In the genomic region with DNA sequence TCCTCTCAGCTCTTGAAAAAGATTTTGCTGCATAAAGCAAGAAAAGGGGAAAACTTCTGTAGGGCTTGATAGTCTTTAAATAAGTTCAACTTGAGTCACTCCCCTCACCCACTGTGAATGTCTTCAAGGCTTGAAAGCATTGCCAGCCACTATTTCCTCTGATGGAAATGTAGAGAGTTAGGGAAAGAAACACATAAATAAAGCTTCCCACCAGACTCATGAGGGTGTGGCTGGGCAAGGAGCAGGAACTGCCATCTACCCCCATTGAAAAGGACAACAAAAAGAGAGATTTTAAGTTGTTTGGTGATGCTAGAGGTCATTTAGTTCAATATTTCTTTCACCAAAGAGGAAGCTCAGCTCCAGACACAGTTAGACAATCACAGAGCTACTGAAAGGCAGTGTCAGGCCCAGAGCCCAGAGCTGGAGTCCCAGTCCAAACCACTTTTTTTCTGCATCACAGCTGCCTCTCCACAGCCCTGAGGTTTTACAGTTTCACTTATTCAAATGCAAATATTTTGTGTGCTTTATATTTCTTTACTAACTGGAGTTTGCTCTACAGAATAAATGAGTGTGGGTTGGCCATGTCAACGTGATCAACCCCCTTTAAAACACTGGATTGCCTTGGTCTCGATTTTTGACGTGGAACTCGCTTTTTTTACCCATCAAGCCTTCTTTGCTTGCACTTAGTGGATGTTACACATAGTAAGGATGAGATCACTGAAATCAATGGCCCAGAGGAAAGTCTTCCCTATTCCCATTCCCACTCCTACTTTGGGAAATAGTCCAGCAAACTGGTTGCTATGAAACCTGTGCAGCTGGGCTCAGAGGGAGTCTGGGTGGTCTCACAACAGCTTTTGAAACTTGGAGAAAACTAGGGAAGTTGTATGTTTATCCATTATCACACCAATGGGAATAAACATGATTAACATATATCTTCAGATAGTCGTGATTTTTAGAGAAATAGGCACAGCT, we compare ENCODE assay signal across 20 mouse cellular contexts. TPM values are rescaled to one million over a fixed set of nuclear protein-coding genes. Genes with fewer than 3 reads are reported as not detected.
A peak's percentile ranks its signal among the peaks of the same experiment; 100 is the strongest.
DNase-seq lines count a peak whose midpoint lies in the region; ATAC-seq and TF ChIP-seq lines count a peak whose summit lies in the region.
"Had no signal": no experiment of that assay in that cellular context is flagged by ENCODE, and none has a peak within 500 bp of the region (broad histone marks: within the 10 kb centered on the region; RNA-seq: fewer than 3 reads in every experiment).

No protein-coding gene starts in this region.

- no peak overlapping the region for H3K4me2 ChIP-seq in embryonic facial prominence, embryonic 14.5 days (ENCODE audit: low read depth, low read length)
- H3K4me2 ChIP-seq in hindbrain, embryonic 16.5 days (ENCODE audit: low read length): no peak overlapping the region
- H3K4me2 ChIP-seq in hindbrain, embryonic 13.5 days: no peak overlapping the region
- H3K4me2 ChIP-seq in stomach, embryonic 15.5 days: no peak overlapping the region
- H3K4me2 ChIP-seq in stomach, postnatal 0 days (replicated peaks; ENCODE audit: low read depth): no peak overlapping the region
- H3K4me2 ChIP-seq: embryonic facial prominence, embryonic 13.5 days; heart, embryonic 11.5 days; liver, embryonic 15.5 days had no signal

- H3K27me3 ChIP-seq in embryonic facial prominence, embryonic 14.5 days (replicated peaks; ENCODE audit: control insufficient read depth, insufficient read depth, low read length): no peaks in the 10 kb centered on the region
- no peaks in the 10 kb centered on the region for H3K27me3 ChIP-seq in embryonic facial prominence, embryonic 10.5 days (replicated peaks; ENCODE audit: low read depth, poor library complexity, severe bottlenecking)
- H3K27me3 ChIP-seq in hindbrain, embryonic 16.5 days (replicated peaks; ENCODE audit: control insufficient read depth, insufficient read depth, low read length): no peaks in the 10 kb centered on the region
- no peaks in the 10 kb centered on the region for H3K27me3 ChIP-seq in hindbrain, embryonic 13.5 days
- no peaks in the 10 kb centered on the region for H3K27me3 ChIP-seq in stomach, embryonic 15.5 days (replicated peaks)
- no peaks in the 10 kb centered on the region for H3K27me3 ChIP-seq in stomach, postnatal 0 days (ENCODE audit: control insufficient read depth, insufficient read depth, low read length)
- H3K27me3 ChIP-seq: embryonic facial prominence, embryonic 13.5 days; liver, embryonic 15.5 days had no signal

- H3K4me1 ChIP-seq in embryonic facial prominence, embryonic 14.5 days (ENCODE audit: control insufficient read depth, insufficient read depth, low read length): no peaks in the 10 kb centered on the region
- H3K4me1 ChIP-seq in embryonic facial prominence, embryonic 10.5 days: no peaks in the 10 kb centered on the region
- H3K4me1 ChIP-seq in hindbrain, embryonic 16.5 days (ENCODE audit: control insufficient read depth, insufficient read depth, low read depth, low read length): no peaks in the 10 kb centered on the region
- no peaks in the 10 kb centered on the region for H3K4me1 ChIP-seq in hindbrain, embryonic 13.5 days (replicated peaks)
- no peaks in the 10 kb centered on the region for H3K4me1 ChIP-seq in stomach, embryonic 15.5 days
- H3K4me1 ChIP-seq in stomach, postnatal 0 days (replicated peaks; ENCODE audit: control insufficient read depth, insufficient read depth): no peaks in the 10 kb centered on the region
- H3K4me1 ChIP-seq: embryonic facial prominence, embryonic 13.5 days; liver, embryonic 15.5 days had no signal

- no peak for TF ChIP-seq EP300 in stomach, postnatal 0 days (optimal IDR thresholded peaks at IDR 0.05)

- DNase-seq in embryonic facial prominence, embryonic 14.5 days (ENCODE audit: low spot score): peak; percentile 7
- no peak for DNase-seq in embryonic facial prominence, embryonic 10.5 days (ENCODE audit: low spot score)
- DNase-seq in stomach, postnatal 0 days (ENCODE audit: low spot score): no peak
- no peak for DNase-seq in layer of hippocampus, adult 9-11 months
- DNase-seq in embryo, embryonic 11 days: no peak
- DNase-seq: cerebellum, adult 9-10 months; heart, postnatal 10 days; kidney, adult 8-10 months; kidney, postnatal 14 days; lung, postnatal 10 days; midbrain, embryonic 14.5 days; right cerebral cortex, adult 18-20 months; thymus, postnatal 36 days had no signal

- ATAC-seq in embryonic facial prominence, embryonic 14.5 days (ENCODE audit: low read depth): no peak
- peak; percentile 88 for ATAC-seq in hindbrain, embryonic 16.5 days
- no peak for ATAC-seq in hindbrain, embryonic 13.5 days (ENCODE audit: low FRiP score)
- no peak for ATAC-seq in stomach, embryonic 15.5 days (ENCODE audit: insufficient read depth, low FRiP score, low read depth)
- ATAC-seq in stomach, postnatal 0 days (ENCODE audit: low FRiP score, low TSS enrichment): no peak

- WGBS in embryonic facial prominence, embryonic 14.5 days: 74% methylated on average over 5 of the region's 5 CpGs
- 81% methylated on average over 5 of the region's 5 CpGs for WGBS in embryonic facial prominence, embryonic 10.5 days
- 61% methylated on average over 5 of the region's 5 CpGs for WGBS in hindbrain, embryonic 16.5 days
- 69% methylated on average over 5 of the region's 5 CpGs for WGBS in hindbrain, embryonic 13.5 days
- WGBS in stomach, embryonic 15.5 days: 65% methylated on average over 5 of the region's 5 CpGs
- WGBS in stomach, postnatal 0 days: 61% methylated on average over 5 of the region's 5 CpGs

- no peak overlapping the region for H3K27ac ChIP-seq in embryonic facial prominence, embryonic 14.5 days (replicated peaks; ENCODE audit: low read depth, low read length)
- no peak overlapping the region for H3K27ac ChIP-seq in embryonic facial prominence, embryonic 10.5 days (replicated peaks)
- H3K27ac ChIP-seq in hindbrain, embryonic 16.5 days (ENCODE audit: low read depth, low read length): peak overlapping the region; percentile 34; the same call in 1 of the 2 replicates
- H3K27ac ChIP-seq in hindbrain, embryonic 13.5 days: no peak overlapping the region
- peak overlapping the region; percentile 31; the same call in 1 of the 2 replicates for H3K27ac ChIP-seq in stomach, embryonic 15.5 days
- no peak overlapping the region for H3K27ac ChIP-seq in stomach, postnatal 0 days (replicated peaks)
- H3K27ac ChIP-seq: embryonic facial prominence, embryonic 13.5 days; layer of hippocampus, adult 2 months; liver, embryonic 15.5 days had no signal

- H3K9ac ChIP-seq in embryonic facial prominence, embryonic 14.5 days (ENCODE audit: low read depth, low read length): no peak overlapping the region
- no peak overlapping the region for H3K9ac ChIP-seq in hindbrain, embryonic 16.5 days (ENCODE audit: low read depth, low read length)
- H3K9ac ChIP-seq in hindbrain, embryonic 13.5 days: no peak overlapping the region
- no peak overlapping the region for H3K9ac ChIP-seq in stomach, embryonic 15.5 days
- H3K9ac ChIP-seq in stomach, postnatal 0 days (ENCODE audit: low read length): no peak overlapping the region
- H3K9ac ChIP-seq: embryonic facial prominence, embryonic 13.5 days; liver, embryonic 15.5 days had no signal

- no peaks in the 10 kb centered on the region for H3K9me3 ChIP-seq in embryonic facial prominence, embryonic 14.5 days (ENCODE audit: control insufficient read depth, low read length)
- H3K9me3 ChIP-seq in embryonic facial prominence, embryonic 10.5 days: no peaks in the 10 kb centered on the region
- H3K9me3 ChIP-seq in hindbrain, embryonic 16.5 days (ENCODE audit: control insufficient read depth, low read length): no peaks in the 10 kb centered on the region
- H3K9me3 ChIP-seq in hindbrain, embryonic 13.5 days: no peaks in the 10 kb centered on the region
- H3K9me3 ChIP-seq in stomach, embryonic 15.5 days: no peaks in the 10 kb centered on the region
- no peaks in the 10 kb centered on the region for H3K9me3 ChIP-seq in stomach, postnatal 0 days (ENCODE audit: control insufficient read depth, low read length)
- H3K9me3 ChIP-seq: embryonic facial prominence, embryonic 13.5 days; liver, embryonic 15.5 days had no signal

- no peaks in the 10 kb centered on the region for H3K36me3 ChIP-seq in embryonic facial prominence, embryonic 14.5 days (ENCODE audit: control insufficient read depth, insufficient read depth, low read length)
- no peaks in the 10 kb centered on the region for H3K36me3 ChIP-seq in embryonic facial prominence, embryonic 10.5 days (replicated peaks)
- no peaks in the 10 kb centered on the region for H3K36me3 ChIP-seq in hindbrain, embryonic 16.5 days (ENCODE audit: control insufficient read depth, insufficient read depth, low read length)
- H3K36me3 ChIP-seq in hindbrain, embryonic 13.5 days: no peaks in the 10 kb centered on the region
- H3K36me3 ChIP-seq in stomach, embryonic 15.5 days: no peaks in the 10 kb centered on the region
- no peaks in the 10 kb centered on the region for H3K36me3 ChIP-seq in stomach, postnatal 0 days (ENCODE audit: control insufficient read depth, insufficient read depth, low read length)
- H3K36me3 ChIP-seq: embryonic facial prominence, embryonic 13.5 days; liver, embryonic 15.5 days had no signal

- no peak overlapping the region for H3K4me3 ChIP-seq in embryonic facial prominence, embryonic 14.5 days (ENCODE audit: low read depth, low read length)
- no peak overlapping the region for H3K4me3 ChIP-seq in embryonic facial prominence, embryonic 10.5 days
- no peak overlapping the region for H3K4me3 ChIP-seq in hindbrain, embryonic 16.5 days (ENCODE audit: low read length)
- no peak overlapping the region for H3K4me3 ChIP-seq in hindbrain, embryonic 13.5 days
- H3K4me3 ChIP-seq in stomach, embryonic 15.5 days (replicated peaks): no peak overlapping the region
- H3K4me3 ChIP-seq in stomach, postnatal 0 days (ENCODE audit: low read depth, low read length): no peak overlapping the region
- H3K4me3 ChIP-seq: embryonic facial prominence, embryonic 13.5 days; layer of hippocampus, adult 2 months; liver, embryonic 15.5 days had no signal

- no peak for TF ChIP-seq CTCF in stomach, postnatal 0 days (IDR thresholded peaks at IDR 0.05; ENCODE audit: low read depth)

RNA-seq across cellular contexts. Expression of gene Sec61g, which starts 26.6 kb away (rescaled TPM):
- 36.4 and 40.4 TPM in 2 replicates for polyA plus RNA-seq in embryonic facial prominence, embryonic 14.5 days (2014; fragmentation: Nextera tagmentation; extraction: Ambion mirVana)
- 40.7 and 44.2 TPM in 2 replicates for polyA plus RNA-seq in embryonic facial prominence, embryonic 10.5 days (2016; fragmentation: Nextera tagmentation; extraction: Ambion mirVana)
- polyA plus RNA-seq in hindbrain, embryonic 16.5 days (2015; fragmentation: Nextera tagmentation; extraction: Ambion mirVana): 24.7 and 26.8 TPM in 2 replicates
- polyA plus RNA-seq in hindbrain, embryonic 13.5 days (2015; fragmentation: Nextera tagmentation; extraction: Ambion mirVana): 34.3 and 41.4 TPM in 2 replicates
- 32.7 and 42.9 TPM in 2 replicates for polyA plus RNA-seq in stomach, embryonic 15.5 days (2015; fragmentation: Nextera tagmentation; extraction: Ambion mirVana)
- 33.0 and 35.5 TPM in 2 replicates for polyA plus RNA-seq in stomach, postnatal 0 days (2015; fragmentation: Nextera tagmentation; extraction: Ambion mirVana)

Comparison
In these comparisons a context has a peak if more than half of its experiments do, and no peak if none do; other contexts are left out.
1. H3K27ac ChIP-seq: peak in hindbrain, embryonic 16.5 days (single experiment) and stomach, embryonic 15.5 days (single experiment); none in embryonic facial prominence, embryonic 14.5 days (single experiment), embryonic facial prominence, embryonic 10.5 days (single experiment), hindbrain, embryonic 13.5 days (single experiment) and stomach, postnatal 0 days (single experiment).